Mouse (Mus musculus): Measurements from ENCODE around the gene Castor1.

Castor1 gene

DNA sequence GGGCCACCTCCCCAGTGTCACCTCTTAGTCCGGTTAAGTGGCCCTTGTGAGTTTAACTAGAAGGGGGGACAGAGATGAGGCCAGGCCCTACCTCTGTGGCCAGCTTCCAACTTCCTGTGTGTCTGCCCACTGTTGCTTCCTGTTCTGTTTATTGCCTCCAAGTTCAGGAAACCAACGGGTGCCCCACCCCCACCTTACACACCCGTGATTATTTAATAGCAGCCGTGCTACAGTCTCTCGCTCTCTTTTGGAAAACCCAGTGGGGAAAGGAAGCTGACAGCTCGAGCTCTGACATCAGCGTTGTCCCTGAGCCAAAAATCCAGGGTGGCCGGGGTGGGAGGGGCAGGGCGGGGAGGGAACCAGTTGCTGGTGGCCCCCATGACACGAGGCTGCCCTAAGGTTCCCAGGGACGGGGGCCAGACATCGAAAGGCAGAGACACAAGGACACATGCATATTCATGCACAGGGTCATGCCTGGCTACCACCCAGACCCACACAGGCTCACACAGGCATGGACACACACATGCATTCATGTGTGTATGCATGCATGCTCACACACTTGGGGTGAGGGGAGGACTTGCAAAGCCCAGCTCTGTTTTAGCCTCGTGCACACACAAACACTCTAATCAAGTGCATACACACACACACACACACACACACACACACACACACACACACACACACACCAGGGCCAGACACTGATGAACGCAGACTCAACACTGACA, 42.6 kb downstream of the Castor1 start:
- in situ Hi-C loops (cut with MboI, MseI), result no loop called here

DNA sequence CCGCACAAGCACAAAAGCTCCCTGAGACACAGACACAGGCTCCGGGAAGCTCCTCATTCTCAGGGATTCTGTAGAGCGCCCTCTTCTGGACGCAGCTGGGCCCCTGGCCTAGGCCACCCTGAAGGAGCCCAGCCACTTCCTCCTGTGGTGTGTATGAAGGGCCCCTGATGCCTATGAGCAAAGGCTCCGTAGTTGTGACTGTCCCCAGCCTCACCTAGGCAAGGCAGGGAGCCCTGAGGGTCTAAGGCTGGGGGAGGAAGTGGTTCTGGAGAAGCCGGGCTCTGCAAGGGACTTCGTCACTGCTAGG, 43.1 kb downstream of the Castor1 start:
- in situ Hi-C loops (cut with MboI, MseI), result no loop called here

DNA sequence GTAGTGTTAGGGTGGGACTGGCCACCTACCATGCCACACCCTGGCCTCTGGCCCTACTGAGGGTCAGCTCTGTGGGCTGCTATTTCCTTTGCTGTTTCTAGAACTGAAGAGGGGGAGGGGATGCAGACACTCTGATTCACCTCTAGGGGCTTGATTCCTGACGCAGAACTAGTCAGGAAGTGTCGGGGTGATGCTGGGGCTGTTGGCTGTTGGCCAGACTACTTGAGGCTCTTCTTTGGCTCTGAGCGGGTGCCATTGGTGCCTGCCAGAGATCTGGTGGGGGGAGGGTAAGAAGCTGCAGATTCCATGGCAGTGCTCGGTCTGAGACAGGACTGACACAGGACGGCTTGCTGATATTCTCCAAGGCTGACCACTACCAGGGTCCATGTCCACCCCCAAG, 43.9 kb downstream of the Castor1 start:
- in situ Hi-C loops (cut with MboI, MseI), result no loop called here

DNA sequence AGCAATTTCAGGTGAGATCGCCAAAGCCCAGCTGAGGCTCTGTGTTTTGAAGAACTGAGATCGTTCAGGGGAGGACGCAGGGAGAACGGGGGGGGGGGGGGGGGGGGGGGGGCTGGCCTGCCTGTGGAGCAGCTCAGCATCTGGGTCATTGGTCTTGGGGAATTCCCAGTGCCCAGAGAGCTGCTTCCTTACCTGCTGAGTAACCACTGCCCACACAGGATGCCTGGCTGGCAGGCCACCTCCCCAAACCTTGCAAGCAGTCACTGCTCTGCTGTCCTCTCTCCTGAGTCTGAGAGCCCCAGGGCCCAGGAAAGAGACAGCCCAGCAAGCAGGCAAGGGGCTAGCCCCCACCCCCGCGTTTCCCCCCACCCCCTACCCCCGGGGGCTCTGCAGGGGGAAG, 44.8 kb downstream of the Castor1 start:
- in situ Hi-C loops (cut with MboI, MseI), result no loop called here

DNA sequence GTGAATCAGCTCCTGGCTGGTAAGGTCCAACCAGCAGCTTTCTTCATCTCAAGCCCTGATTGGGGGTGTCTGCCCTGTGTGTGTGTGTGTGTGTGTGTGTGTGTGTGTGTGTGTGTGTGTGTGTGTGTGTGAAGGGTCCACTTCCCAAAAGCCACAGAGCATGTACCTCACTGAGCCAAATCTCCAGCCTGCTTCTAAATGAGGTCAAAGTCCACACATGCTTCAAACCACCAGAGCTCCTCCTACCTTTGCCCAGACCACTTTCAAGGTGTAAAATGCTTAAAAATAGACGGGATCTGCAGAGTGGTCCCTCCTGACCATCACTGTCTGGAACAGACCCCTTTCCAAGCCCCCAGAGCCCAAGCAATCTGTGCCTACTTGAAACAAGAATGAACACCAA, 45.3 kb downstream of the Castor1 start:
- in situ Hi-C loops (cut with MboI, MseI), result no loop called here

DNA sequence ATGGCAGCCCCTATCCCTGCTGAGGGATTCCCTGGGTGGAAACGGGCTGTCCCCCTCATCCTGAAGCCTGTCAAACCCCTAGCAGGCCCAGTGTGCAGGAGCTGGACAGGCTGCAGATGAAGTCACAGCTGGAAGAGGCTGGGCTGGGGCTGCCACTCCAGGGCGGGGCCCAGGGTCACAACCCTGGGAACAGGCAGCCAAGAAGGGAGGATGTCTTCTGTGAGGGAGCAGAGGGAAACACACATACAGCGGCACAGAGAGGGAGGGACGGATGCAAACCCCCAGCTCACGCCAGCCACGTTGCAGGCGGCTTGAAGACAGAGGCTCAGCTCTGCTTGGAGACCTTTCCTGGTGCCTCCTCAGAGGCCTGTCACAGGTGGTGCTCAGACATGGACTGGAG, 46.0 kb downstream of the Castor1 start:
- in situ Hi-C loops (cut with MboI, MseI), result no loop called here

DNA sequence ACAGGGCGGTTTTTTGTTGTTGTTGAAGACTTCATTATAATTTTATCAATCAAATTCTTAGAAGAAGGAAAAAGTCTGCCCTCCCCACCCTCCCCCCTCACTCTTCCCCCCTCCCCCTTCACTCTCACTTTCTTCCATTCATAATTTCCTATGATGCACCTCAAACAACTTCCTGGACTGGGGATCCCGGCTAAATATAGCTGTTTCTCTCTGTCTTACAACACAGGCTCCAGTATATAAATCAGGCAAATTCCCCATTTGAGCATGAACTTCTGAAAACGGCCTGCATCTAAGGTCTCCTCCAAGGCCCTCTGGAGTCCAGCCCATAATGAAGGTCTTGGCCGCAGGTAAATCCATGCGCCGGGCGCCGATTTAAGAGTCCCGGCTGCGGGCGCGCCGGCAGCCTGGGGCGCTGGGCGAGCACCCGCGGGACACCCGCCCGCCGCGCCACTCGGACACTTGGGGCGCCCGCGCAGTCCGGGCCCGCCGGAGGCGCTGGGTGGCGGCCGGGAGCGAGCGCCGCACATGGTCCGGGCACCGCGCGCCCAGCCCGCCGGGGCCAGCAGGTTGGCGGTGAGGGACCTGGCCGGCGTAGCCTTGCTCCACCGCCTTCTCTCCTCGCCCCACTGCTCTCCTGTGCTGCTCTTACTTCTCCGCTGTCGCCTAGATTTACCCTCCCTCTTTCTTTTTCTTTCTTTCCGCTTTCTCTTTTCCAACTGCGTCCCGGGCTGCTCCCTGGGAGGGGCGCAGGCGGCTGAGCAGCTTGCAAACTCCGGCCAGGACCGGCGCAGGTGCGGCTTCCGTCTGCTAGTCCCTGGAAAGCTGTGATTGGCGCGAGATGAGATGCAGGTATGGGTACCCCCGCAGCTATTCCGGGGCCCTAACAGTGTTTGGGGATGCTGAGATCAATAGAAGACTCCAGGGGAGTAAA, 48.5 kb downstream of the Castor1 start:
- in situ Hi-C loops (cut with MboI, MseI), result no loop called here

DNA sequence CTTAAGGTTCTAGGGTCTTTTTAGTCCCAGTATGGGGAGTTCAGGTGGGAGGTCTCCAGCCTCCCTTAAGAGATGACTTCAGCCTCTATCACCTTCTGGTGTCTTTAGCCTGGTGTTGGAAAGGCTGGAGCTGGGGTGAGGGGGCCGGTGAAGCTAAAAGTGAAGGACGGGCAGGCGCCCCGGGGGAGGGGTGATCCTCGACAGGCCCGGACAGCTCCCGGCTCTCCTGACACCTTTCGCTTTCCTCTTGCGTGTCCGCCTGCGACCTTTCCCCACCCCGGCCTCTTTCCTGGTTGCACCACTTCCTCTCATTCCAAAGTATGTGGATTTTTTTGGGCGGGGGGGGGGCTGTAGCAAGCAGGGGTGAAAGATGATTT, 49.2 kb downstream of the Castor1 start:
- in situ Hi-C loops (cut with MboI, MseI), result no loop called here

DNA sequence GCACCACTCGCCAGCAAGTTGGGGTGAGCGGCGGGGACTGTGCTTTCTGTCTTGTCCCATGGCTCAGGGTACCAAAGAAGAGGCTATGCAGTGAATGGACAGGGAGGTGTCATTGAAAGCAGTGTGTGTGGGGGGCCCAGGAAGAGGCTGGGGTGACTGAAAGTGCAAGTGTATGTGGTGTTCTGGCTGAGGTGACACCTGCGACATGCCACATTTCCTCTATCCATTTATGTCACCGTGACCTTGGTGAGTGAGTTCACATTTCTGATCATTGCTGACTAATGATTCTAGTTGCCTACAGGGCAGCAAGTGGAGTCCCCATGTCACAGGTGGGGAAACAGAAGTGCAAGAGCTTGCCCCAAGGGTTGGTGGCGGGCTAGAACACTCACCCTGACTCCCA, 50.5 kb downstream of the Castor1 start:
- in situ Hi-C loops (cut with MboI, MseI), result no loop called here

DNA sequence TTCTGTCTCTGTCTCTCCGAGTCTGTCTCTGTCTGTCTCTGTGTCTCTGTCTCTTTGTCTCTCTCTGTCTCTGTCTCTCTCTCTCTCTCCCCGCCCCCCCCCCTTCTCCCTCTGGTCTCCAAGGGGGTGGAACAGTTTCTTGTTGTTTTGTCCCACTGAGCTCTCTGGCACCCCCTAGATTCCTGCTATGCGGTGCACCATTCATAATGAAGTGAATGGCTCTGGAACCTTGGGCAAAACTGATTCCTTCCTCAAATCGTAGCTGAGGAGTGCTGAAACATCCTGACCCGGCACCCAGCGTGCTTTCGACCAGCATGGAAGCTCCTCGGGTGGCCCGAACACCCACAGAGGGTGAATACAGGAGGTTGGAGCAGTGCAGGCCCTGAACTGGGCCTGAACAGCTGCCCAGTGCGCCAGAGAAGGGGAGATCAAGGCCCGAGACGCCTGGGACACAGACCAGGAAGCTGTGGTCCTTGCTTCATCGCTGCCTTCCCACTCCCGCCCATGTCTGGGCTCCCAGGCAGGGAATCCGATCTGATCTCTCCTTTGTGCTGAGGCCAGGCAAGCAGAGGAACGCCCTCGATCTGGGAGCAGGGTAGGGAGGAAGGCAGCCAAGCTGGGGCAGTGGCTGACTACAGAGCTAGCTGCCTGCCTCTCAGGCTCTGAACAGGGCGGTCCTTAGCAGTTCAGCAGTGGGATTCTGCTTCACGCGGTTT, 52.9 kb downstream of the Castor1 start:
- in situ Hi-C loops (cut with MboI, MseI), result no loop called here

DNA sequence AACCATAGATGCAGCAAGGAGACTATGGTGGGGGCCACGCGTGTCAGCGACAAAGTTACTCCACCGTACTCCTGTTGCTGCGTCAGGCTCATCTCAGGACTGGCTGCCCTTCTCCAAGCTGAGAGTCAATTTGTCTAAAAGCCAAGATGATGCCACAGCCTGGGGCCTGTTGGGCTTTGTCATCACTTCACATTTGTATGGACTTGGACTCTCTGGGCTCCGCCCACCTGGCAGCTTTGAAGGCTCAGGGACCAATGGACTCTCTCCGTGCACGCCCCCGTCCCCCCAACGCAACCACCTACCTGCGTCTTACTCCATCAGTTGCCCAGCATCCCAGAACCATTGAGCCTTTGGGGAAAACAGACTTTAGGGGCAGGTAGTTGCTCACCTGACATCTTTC, 53.5 kb downstream of the Castor1 start:
- in situ Hi-C loops (cut with MboI, MseI), result no loop called here
